Mouse (Mus musculus): ENCODE measurements around the gene Pa2g4. TPM values are rescaled to one million over a fixed set of nuclear protein-coding genes. Genes with fewer than 3 reads are reported as not detected.
"Not testable (repeated sequence)": the region's sequence is repeated elsewhere in the genome, so short reads cannot be mapped to it uniquely, and the experiment has no call there.

Pa2g4 gene
- total RNA-seq (2021), result 10 to 100 TPM; 58.3 TPM
- long read RNA-seq, experiment 1, transcript Pa2g4-201 (12 exons, 2,432 nt), result major isoform, 58 of 67 reads
- long read RNA-seq, experiment 1, partial matches to known transcripts, result 5 of 67 reads
- long read RNA-seq, experiment 1, other reads (novel, unspliced or antisense), result 4 of 67 reads
- long read RNA-seq, experiment 2, transcript Pa2g4-201 (12 exons, 2,432 nt), result major isoform, 50 of 63 reads
- long read RNA-seq, experiment 2, partial matches to known transcripts, result 11 of 63 reads
- long read RNA-seq, experiment 2, other reads (novel, unspliced or antisense), result 2 of 63 reads

DNA sequence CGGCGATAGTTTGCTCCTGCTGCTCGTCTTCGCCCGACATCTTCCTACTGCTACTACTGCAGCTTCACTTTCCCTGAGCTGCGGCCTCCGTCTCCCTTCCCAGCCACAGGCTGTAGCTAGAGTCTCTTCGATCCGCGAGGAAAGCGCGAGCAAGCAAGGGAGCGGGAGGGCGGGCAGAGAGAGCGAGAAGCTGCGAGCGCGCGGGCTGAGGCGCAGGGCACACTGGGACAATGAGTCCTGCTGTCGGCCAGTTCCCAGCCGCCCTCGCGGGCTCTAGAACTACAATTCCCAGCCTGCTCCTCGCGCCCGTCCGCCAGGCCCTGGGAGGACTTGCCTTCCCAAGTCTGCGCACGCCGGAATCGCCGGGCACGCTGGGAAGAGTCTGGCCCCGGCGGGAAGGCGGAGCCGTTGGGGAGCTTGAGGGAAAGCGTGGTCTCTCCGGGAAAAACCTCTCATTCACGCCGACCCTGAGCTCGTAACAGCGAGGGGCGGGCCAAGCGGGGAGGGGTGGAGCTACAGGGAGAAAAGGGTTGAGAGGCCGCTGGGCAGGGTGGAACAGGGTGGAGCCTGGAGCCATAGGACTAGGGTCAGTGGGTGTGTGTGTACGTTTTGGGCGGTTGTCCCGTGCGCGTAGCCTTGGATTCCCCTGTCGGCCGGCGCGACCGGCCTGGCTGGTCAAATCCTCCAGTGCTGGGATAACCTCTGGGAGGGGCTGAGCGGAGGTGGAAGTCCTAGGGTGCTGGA is at the start of gene Pa2g4:
Gene Pa2g4, minus strand, starts transcription at position 200 of the 744 bp plus-strand sequence.
- DNase-seq (ENCODE audit: low spot score in 2 of 2), result peak; percentile 99 to 100

DNA sequence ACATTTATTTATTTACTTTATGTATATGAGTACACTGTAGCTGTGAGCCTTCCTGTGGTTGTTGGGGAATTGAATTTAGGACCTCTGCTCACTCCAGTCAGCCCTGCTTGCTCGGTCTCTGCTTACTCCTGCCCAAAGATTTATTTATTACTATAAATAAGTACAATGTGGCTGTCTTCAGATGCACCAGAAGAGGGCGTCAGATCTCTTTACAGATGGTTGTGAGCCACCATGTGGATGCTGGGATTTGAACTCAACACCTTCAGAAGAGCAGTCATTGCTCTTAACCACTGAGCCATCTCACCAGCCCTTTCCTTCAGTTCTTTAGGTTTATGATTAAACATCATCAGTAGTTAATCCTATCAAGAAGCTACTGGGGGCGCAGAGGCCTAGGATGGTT is 49.1 kb upstream of the Pa2g4 start:
- DNase-seq (ENCODE audit: low spot score in 2 of 2), result no peak

DNA sequence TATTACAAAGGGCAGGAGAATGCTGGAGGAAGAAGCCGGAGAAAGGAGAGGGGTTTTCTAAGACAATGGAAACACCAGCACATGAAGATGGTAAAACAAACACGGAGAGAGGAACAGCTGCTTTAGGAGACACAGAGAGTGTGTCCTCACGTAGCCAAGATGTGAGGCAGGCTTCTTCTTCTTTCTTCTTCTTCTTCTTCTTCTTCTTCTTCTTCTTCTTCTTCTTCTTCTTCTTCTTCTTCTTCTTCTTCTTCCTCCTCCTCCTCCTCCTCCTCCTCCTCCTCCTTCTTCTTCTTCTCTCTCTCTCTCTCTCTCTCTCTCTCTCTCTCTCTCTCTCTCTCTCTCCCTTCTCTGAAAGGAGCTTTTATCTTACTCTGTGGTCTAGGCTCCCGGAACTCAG is 48.0 kb upstream of the Pa2g4 start:
- DNase-seq (ENCODE audit: low spot score in 2 of 2), result not testable (repeated sequence)

DNA sequence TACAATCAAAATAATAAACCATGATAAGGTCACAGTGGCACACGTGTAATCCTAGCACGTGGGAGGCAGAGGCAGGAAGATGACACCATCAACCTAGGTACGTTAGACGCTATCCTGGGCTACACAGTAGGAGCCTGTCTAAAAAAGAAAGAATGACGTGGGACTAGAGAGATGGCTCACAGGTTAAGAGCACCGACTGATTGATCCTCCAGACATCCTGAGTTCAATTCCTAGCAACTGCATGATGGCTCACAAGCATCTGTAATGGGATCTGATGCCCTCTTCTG is 47.3 kb upstream of the Pa2g4 start:
- DNase-seq (ENCODE audit: low spot score in 2 of 2), result no peak

DNA sequence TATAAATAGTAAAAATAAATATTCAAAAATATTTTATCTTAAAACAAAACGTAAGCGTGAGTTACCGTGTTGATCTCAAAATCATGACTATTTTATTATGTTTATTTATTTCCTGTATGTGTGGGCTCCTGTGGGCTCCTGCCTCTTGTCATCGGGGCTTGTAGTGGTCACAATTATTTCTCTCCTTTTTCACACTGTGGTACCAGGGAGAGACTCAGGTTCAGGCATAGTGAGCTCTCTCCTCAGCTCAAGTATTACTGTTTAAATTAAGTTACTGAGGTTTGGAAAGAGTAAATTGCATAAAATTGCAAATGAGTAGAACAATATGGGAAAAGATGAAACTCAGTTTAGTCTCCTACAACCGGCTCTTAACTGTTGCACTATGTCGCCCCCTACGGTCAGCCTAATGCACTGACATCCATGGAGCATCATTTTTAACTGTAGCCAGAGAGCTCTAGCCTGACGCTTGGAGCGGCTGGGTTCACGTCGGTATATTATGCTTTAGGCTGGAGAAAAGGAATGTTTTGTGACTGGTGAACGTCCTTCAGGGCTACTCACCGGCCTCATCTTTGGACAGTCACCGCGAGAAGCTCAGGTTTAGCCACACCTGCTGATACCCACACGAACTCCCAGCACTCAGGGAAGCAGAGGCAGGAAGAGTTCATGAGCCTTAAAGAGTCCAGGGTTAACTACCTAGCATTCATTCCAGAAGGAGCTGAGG is 46.8 kb upstream of the Pa2g4 start:
- DNase-seq (ENCODE audit: low spot score in 2 of 2), result peak; percentile 79 to 84

DNA sequence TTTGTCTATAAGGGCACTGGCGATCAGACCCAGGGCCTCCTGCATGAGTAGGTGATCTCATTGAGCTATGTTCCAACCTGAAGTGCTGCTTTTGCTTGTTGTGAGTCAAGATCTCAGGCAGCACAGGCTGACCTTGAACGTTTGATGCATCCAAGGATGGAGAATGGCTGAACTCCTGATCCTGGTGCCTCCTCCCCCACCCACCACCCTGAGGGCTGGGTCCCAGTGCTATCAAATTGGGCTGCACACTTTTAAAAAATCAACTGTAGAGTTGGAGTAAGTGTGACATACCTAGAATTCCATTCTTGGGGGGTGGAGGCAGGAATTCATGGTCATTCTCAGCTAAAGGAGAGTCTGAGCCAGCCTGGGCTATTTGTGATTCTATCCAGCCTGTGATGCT is 40.7 kb upstream of the Pa2g4 start:
- no peak for DNase-seq (ENCODE audit: low spot score in 2 of 2)

DNA sequence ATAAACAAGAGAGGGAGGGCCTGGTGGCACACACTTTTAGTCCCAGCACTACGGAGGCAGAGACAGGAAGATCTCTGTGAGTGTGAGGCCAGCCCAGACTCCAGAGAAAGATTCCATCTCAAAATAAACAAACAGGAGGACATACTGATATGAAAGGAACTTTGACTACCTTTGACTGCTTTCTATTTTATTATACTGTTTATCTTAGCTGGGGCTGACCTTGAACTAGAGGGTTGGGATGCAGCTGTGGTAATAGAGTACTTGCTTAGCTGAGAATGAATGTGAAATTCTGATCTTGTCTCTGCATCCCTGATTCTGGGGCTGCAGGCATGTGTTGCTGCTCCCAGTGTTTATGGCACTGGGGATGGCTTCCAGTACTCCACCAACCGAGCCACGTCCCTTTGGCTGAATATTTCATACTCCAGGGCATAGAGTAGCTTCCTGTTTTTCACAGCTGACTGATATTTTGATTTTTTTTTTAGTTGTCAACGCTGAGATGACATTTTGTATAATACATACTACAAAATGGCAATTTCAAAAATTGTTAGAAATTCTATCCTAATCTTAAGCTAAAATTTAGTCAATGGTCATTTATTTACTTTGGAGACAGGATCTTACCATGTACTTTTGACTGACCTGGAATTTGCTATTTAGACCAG is 36.8 kb upstream of the Pa2g4 start:
- DNase-seq (ENCODE audit: low spot score in 2 of 2), result no peak

DNA sequence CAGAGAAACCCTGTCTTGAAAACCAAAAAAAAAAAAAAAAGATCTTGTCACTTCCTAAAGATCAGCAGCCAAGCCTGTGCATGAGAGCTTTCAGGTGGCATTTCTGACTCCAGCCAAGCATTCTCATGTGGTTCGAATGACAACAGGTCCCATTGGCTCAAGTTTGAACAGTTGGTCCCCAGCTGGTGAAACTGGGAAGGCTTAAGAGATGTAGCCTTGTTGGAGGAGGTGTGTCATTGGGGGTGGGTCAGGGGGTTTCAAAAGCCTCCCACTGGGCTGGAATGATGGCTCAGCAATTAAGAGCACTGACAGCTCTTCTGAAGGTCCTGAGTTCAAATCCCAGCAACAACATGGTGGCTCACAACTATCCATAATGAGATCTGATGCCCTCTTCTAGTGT is 35.7 kb upstream of the Pa2g4 start:
- no peak for DNase-seq (ENCODE audit: low spot score in 2 of 2)

DNA sequence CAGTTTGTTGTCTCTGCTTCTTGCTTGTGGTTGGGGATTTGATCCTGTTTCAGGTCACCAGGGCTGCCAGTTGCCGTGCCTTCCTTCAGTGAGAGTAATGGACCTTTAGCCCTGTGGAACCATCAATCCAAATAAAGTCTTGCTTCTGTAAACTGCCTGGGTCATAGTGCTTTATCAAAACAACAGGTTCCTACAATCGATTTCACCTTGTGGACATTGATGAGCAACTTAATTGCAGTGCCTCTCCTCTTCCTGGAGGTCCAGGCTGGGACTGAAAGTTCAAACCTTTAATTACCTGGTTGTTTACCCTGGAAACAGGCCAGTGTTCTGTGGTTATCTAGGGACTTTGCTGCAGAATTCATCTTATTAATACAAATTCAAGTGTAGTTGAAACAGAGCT is 32.7 kb upstream of the Pa2g4 start:
- DNase-seq (ENCODE audit: low spot score in 2 of 2), result no peak

DNA sequence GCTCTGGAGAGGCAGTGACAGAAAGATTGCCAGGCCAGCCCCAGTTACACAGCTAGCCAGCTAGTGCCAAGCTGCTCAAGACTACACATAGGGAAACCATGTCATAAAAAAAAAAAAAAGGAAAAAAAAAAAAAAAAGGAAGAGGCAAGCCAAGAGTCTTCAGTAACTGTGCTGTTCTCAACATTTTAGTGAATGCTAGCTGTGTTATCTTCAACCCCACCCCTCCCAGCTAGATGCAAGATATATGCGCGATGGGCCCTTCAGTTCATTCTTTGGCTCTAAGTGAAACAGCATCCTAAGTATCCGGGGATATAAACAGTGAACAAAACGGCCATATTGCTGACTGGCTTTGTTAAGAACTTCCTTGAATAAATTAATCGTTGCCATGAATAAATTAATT is 27.0 kb upstream of the Pa2g4 start:
- DNase-seq (ENCODE audit: low spot score in 2 of 2), result no peak

DNA sequence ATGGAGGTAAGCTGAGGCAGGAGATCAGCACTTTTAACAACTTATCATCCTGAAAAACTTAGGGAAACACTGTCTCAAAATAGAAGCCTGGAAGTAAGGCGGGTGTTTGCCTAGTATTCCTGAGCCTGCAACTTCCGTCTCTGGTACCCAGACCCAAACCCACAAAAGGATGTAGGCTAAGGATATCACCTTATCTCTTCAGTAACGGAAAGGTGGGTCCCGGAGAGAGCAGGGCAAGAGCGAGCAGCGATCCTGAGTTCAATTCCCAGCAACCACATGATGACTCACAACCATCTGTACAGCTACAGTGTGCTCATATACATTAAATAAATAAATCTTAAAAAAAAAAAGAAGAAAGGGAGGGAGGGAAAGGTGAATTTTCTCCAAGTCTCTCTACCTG is 25.6 kb upstream of the Pa2g4 start:
- DNase-seq (ENCODE audit: low spot score in 2 of 2), result no peak

DNA sequence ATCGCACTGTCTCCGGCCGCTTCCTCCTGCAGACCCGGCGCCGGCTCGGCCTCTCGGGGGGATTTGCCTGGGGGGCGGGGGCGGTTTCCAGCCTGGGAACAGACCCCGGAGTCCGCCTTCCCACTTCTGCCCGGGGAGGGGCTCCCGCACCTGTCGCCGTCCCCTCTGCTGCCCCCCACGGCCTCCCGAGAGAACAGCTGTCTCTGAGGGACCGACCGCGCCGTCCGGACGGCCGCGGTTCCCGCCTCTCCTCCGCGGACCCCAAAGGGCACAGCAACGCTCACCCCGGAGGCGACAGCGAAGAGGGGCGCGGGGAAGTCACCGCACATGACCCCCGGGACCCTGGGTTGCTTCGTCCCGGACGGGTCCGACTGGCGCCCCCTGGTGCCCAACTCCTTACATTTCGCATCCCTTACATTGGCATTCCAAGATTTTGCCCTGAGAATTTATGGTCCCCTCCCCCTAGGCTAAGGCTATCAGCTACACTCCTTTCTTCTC is 24.5 kb upstream of the Pa2g4 start:
- DNase-seq (ENCODE audit: low spot score in 2 of 2), result peak; percentile 29 to 63

DNA sequence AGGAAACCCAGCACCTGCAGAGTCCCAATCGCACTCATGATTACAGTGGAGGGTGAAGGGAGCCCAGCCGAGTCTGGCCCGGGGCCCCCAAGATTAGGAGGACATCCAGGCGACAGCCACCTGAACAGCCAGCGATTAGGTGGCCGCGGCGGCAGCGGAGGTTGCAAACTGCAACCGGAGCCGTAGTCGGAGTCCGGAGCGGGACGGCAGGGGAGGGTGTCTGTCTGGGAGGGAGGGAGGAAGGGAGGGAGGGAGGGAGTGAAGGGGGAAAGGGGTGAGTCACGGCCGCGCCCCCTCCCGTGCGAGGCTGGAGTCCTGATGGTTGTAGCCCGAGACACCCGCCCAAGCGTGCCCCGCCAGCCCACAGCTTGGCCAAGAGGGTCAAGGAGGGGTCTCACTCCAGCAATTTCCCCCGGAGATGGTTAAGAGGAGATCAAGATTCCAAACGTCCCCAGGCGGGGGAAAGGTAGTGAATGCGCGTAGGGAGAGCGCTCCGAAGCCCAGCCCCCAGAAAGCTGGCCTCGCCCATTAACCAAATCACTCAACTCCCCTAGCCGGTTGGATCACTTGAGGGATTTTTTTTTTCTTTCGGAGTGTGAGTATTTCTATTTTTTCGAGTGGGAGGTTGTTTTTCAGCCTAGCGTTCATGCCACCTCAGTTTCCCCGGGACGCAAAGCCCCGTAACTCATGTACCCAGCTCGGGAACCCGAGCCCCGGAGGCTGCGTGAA is 23.8 kb upstream of the Pa2g4 start, which contains the start of gene Erbb3:
Gene Erbb3, minus strand, starts transcription at position 189 of the 729 bp plus-strand sequence.
- DNase-seq (ENCODE audit: low spot score in 2 of 2), result peak in 1 of 2 experiments; percentile 14

DNA sequence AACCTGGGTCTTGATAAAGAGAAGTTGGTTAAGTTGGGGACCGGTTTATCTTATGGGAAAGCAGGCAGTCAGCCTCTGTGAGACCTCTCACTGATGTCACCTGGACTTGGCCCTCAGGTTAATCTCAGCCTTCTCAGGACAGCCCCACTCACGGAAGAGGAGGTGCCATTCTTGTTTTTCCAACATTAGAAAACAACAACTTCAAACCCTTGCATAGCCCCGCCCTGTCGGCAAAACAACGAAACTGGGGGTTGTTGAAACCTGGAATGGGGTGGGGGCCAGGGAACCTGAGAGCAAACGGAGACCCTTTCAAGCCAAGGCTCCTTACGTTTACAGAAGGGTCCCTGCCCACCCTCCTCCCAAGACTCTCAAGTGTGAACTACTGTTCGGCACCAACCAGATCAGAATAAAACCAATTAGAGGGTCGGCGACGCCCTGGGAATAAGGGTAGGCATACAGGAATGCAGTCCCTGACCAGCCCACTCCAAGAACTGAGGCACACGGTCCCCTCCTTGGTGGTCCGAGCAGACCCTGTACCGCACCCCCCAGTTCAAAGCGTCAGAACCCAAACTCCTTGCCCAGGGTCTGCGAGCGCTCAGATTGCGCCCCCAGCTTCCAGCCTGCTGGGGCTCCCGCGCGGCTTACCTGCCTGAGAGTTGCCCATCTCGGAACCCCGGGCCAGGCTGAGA is 23.1 kb upstream of the Pa2g4 start:
- no peak for DNase-seq (ENCODE audit: low spot score in 2 of 2)

DNA sequence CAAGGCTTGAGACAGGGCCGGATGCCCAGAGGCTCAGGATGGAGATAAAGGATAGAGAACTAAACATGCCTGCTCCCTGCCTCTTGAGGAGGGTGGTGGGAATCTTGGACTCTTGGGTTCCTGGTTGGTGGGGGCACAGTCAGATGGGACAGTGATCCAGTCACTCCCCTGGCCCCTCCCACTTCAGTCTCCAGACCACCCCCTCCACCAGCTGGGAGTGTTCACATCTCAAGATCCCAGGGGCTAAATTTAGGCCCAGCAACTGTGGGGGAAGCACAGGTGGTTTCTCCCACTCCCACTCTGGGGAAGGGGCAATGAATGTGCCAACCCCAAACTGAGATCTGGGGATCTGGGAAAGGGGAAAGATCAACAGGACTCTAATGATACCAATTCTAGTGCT is 22.3 kb upstream of the Pa2g4 start:
- DNase-seq (ENCODE audit: low spot score in 2 of 2), result no peak

DNA sequence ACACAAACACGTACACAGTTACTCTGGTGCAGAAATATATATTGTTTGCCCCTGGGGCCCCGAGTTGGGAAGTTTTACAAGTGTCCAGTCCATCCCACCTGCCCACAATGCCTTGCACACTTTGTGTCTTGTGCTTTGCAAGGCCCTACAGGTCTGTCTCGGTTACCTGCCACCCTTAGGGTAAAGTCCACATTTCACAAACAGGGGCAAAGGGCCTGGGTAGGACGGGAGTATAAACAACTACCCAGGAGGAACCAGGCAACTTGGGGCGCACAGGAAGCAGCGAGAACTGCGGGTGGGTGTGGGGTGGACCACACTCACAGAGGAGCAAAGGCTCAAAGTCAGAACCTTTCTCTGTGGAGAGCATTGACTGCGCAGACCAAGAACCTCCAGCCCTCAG is 21.9 kb upstream of the Pa2g4 start:
- no peak for DNase-seq (ENCODE audit: low spot score in 2 of 2)

DNA sequence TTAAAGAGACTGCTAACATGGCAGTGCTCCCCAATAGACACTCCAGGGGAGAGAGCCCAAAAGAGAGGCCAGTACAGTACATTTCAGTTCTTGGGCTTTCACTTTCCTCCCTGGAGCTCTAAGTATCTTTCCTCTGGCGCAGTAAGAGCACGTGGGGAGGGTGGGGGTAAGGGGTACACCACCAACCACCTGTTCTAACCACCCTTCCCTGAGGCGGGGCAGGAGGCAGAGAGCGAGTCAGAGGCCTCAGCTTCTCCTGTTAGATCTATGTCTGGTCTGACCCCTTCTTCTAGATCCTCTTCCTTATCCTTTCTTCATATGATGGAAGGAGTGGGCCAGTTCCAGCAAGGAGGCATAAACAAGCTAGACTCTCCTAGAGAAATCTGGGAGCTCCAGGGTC is 21.3 kb upstream of the Pa2g4 start:
- no peak for DNase-seq (ENCODE audit: low spot score in 2 of 2)

DNA sequence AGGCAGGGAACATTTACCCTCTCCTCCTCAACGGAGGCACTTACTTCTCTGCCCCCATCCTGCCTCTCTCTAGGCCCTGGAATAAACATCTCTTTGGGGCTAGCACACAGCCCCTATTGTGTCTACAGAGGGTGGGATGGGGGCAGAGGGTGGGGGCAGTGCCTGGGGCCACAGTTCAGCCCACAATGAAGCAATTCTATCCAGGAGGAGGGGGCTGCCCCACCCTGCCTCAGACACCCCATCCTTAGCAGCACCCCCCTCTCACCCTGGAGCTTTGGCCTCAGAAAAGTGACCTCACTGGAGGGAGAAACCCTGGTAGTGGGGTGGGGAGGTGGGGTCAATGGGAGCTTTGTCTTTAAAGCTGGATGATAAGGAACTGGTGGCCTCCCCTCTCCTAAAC is 20.8 kb upstream of the Pa2g4 start:
- DNase-seq (ENCODE audit: low spot score in 2 of 2), result no peak

DNA sequence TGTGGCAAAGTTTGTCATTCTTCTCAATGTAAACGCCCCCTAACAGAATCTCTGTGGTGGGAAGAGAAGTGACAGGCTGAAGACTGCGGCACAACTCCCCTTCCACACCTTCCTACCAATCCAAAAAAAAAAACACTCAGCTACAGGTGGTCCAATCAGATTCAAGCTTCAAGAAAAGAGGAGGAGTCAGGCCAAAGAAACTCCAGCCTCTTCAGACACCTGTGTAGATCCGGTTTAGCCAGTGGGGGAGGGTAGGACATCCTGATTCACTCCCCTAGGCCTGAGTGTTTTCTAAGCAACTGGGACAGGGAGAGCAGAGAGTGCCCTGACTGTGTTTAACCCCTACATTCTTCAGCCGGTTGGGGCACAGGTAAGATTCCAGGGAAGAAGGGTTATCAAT is 18.6 kb upstream of the Pa2g4 start:
- DNase-seq (ENCODE audit: low spot score in 2 of 2), result no peak

DNA sequence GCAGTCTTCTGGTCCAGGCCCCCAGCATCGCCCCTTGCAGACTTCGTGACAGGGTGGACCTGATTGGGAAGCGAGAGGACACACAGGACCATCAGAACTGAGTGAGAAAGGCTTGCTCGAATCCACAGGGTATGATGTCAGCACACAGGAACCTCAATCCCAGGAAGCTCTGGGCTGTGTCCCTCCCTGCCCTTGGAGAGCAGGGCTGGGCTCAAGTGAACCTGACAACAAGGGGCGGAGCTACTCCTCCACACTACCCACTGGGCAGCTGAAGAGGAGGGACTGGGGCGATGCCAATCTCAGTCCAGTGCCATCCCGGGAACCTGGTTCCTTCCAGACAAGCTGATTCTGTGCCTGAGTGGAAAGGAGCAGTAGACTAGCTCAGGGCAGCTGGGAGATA is 17.9 kb upstream of the Pa2g4 start:
- no peak for DNase-seq (ENCODE audit: low spot score in 2 of 2)
